Mouse (Mus musculus): ENCODE results near the gene Phospho1. TPM values are rescaled to one million over a fixed set of nuclear protein-coding genes. Genes with fewer than 3 reads are reported as not detected.
"Not testable (repeated sequence)": the region's sequence is repeated elsewhere in the genome, so short reads cannot be mapped to it uniquely, and the experiment has no call there.

Phospho1 gene
- polyA plus RNA-seq, 2 experiments: 2.5 to 35.5 TPM

DNA sequence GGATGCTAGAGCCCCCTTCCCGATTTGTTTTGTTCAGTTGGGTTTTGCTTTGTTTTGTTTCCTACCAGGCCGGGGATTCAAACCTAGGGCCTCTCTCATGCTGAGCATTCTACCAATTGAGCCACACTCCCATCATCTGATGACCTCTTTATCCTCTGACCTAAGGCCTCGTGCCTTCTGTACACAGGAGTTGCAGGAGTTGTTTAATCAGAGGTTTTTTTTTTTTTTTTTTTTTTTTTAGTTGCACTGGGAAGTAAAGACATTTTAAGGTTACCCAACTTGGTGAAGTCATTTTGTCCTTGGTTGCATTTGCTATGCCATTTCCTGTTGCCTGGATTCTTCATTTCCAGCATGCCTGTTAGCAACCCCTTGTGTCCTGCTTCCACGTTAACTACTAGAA lies 45.1 kb downstream of the Phospho1 start:
- H3K27me3 ChIP-seq (ENCODE audit: control insufficient read depth, insufficient read depth, low read length): no peaks in the 10 kb centered on the region; the same call in 1 of the 2 replicates
- H3K9ac ChIP-seq (ENCODE audit: low read depth, low read length, severe bottlenecking): no peak overlapping the region
- H3K27ac ChIP-seq (replicated peaks; ENCODE audit: low read depth, low read length): no peak overlapping the region
- 73% methylated on average over 4 of the region's 4 CpGs for WGBS
- no peak for DNase-seq (ENCODE audit: low spot score)
- no peak for ATAC-seq (ENCODE audit: low FRiP score, low read depth)
- no peak overlapping the region for H3K4me2 ChIP-seq (replicated peaks; ENCODE audit: low read depth, low read length, severe bottlenecking)
- no peak for TF ChIP-seq POLR2A (IDR thresholded peaks at IDR 0.05; ENCODE audit: borderline replicate concordance, extremely low read depth, insufficient read depth, insufficient read length)
- no peaks in the 10 kb centered on the region for H3K4me1 ChIP-seq (ENCODE audit: control insufficient read depth, insufficient read depth, low read length)
- H3K9me3 ChIP-seq (ENCODE audit: control insufficient read depth, low read length): no peaks in the 10 kb centered on the region
- H3K4me3 ChIP-seq (replicated peaks; ENCODE audit: low read length): no peak overlapping the region
- H3K36me3 ChIP-seq (ENCODE audit: control insufficient read depth, insufficient read depth, low read length): no peaks in the 10 kb centered on the region

DNA sequence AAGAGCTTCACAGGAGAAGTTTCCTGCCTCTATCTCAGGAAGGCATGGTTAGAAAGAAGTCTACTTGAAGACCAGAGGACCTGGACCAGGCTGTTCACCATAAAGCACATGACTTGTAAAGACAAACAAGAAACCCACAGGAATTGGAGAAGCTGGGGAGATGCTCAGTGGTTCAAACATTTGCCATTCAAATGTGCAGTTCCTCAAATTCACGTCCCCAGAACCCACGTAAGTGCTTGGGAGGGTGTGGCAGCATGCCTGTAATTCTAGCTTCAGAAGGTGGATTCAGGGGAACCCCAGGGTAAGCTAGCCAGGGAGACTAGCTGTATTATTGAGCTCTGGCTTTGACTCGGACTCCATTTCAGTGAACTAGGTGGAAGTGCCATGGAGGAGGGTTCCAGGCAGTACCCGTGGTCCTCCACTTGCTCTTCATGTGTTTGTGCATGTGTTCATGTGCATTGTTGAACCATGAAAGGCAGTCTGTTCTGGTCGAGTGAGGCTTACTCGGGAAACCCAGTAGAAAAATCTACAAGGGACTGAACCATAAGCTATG lies 45.7 kb downstream of the Phospho1 start:
- Histone ChIP-seq H3K4me3 (replicated peaks; ENCODE audit: low read length) (no peak overlapping the region), H3K27me3 (ENCODE audit: control insufficient read depth, insufficient read depth, low read length) (no peaks in the 10 kb centered on the region; the same call in 1 of the 2 replicates), H3K4me1 (ENCODE audit: control insufficient read depth, insufficient read depth, low read length) (no peaks in the 10 kb centered on the region), H3K9me3 (ENCODE audit: control insufficient read depth, low read length) (no peaks in the 10 kb centered on the region), H3K27ac (replicated peaks; ENCODE audit: low read depth, low read length) (no peak overlapping the region), H3K36me3 (ENCODE audit: control insufficient read depth, insufficient read depth, low read length) (no peaks in the 10 kb centered on the region), H3K4me2 (replicated peaks; ENCODE audit: low read depth, low read length, severe bottlenecking) (no peak overlapping the region), H3K9ac (ENCODE audit: low read depth, low read length, severe bottlenecking) (no peak overlapping the region)
- WGBS: 67% methylated on average over 6 of the region's 6 CpGs
- no peak for DNase-seq (ENCODE audit: low spot score)
- no peak for TF ChIP-seq POLR2A (IDR thresholded peaks at IDR 0.05; ENCODE audit: borderline replicate concordance, extremely low read depth, insufficient read depth, insufficient read length)
- no peak for ATAC-seq (ENCODE audit: low FRiP score, low read depth)

DNA sequence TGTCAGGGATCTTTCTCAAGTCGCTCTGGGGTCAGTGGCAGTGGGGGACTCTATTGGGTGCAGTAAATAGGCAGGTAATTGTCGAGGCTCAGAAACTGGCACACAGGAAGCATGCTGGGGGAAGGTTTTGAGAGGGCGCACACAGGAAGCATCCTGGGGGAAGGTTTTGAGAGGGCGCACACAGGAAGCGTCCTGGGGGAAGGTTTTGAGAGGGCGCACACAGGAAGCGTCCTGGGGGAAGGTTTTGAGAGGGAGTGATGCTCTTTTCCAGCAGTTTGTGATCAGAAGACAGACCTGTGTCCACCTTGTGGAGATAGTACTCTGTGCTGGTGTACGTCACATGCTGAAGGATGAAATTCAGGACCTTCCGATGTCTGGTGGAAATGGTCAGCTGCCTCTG lies 51.5 kb downstream of the Phospho1 start:
- 24% methylated on average over 9 of the region's 9 CpGs for WGBS
- no peaks in the 10 kb centered on the region; the same call in 1 of the 2 replicates for H3K27me3 ChIP-seq (ENCODE audit: control insufficient read depth, insufficient read depth, low read length)
- no peak overlapping the region for H3K4me3 ChIP-seq (replicated peaks; ENCODE audit: low read length)
- H3K4me2 ChIP-seq (replicated peaks; ENCODE audit: low read depth, low read length, severe bottlenecking): no peak overlapping the region
- no peak overlapping the region for H3K9ac ChIP-seq (ENCODE audit: low read depth, low read length, severe bottlenecking)
- no peak overlapping the region for H3K27ac ChIP-seq (replicated peaks; ENCODE audit: low read depth, low read length)
- H3K36me3 ChIP-seq (ENCODE audit: control insufficient read depth, insufficient read depth, low read length): no peaks in the 10 kb centered on the region
- ATAC-seq (ENCODE audit: low FRiP score, low read depth) (no peak), DNase-seq (ENCODE audit: low spot score) (no peak)
- no peak for TF ChIP-seq POLR2A (IDR thresholded peaks at IDR 0.05; ENCODE audit: borderline replicate concordance, extremely low read depth, insufficient read depth, insufficient read length)
- H3K4me1 ChIP-seq (ENCODE audit: control insufficient read depth, insufficient read depth, low read length): no peaks in the 10 kb centered on the region
- no peaks in the 10 kb centered on the region for H3K9me3 ChIP-seq (ENCODE audit: control insufficient read depth, low read length)

DNA sequence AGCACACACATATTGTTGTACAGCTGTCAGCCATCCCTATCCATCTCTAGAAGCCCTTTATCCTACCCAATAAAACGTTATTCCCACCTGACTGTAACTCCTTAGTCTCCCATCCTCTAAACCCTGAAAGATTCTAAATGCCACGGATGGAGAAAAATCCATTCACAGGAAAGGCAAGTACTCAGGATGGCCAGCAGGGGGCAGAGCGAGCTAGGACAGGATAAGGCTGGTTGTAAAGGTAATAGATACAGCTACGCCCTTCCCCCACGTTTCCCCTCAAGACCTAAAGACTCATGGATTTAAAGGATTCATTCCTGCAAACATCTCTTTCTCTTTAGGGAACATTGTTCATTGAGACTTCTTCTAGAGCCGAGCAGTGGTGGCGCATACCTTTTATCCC lies 52.0 kb downstream of the Phospho1 start:
- no peaks in the 10 kb centered on the region; the same call in 1 of the 2 replicates for H3K27me3 ChIP-seq (ENCODE audit: control insufficient read depth, insufficient read depth, low read length)
- H3K4me1 ChIP-seq (ENCODE audit: control insufficient read depth, insufficient read depth, low read length): no peaks in the 10 kb centered on the region
- WGBS: 21% methylated on average over 7 of the region's 7 CpGs
- H3K4me2 ChIP-seq (replicated peaks; ENCODE audit: low read depth, low read length, severe bottlenecking): no peak overlapping the region
- TF ChIP-seq POLR2A (IDR thresholded peaks at IDR 0.05; ENCODE audit: borderline replicate concordance, extremely low read depth, insufficient read depth, insufficient read length): no peak
- DNase-seq (ENCODE audit: low spot score): peak; percentile 78
- ATAC-seq (ENCODE audit: low FRiP score, low read depth): no peak
- H3K9ac ChIP-seq (ENCODE audit: low read depth, low read length, severe bottlenecking): no peak overlapping the region
- H3K4me3 ChIP-seq (replicated peaks; ENCODE audit: low read length): no peak overlapping the region
- no peaks in the 10 kb centered on the region for H3K36me3 ChIP-seq (ENCODE audit: control insufficient read depth, insufficient read depth, low read length)
- no peaks in the 10 kb centered on the region for H3K9me3 ChIP-seq (ENCODE audit: control insufficient read depth, low read length)
- no peak overlapping the region for H3K27ac ChIP-seq (replicated peaks; ENCODE audit: low read depth, low read length)

DNA sequence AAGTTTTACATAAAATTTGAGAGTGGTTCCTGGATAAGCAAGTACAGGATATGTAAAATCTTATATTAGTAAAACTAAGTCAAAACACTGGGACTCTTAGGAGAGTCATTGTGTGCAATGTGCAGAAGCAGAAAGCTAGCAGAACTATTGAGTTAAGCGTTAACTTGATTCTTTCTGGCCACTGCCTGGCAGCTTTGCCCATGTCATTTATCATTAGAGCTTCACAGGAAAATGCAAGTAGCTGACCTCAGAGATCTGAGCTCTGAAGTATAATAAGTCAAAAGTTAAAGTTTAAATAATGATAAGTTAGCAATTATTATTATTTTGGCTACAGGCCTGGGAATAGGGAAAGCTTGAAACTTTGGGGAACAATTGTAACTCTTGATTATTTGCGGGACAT lies 55.6 kb downstream of the Phospho1 start:
- not testable (repeated sequence) for H3K27me3 ChIP-seq (ENCODE audit: control insufficient read depth, insufficient read depth, low read length); H3K9ac ChIP-seq (ENCODE audit: low read depth, low read length, severe bottlenecking); H3K4me1 ChIP-seq (ENCODE audit: control insufficient read depth, insufficient read depth, low read length); H3K4me2 ChIP-seq (replicated peaks; ENCODE audit: low read depth, low read length, severe bottlenecking); H3K27ac ChIP-seq (replicated peaks; ENCODE audit: low read depth, low read length); DNase-seq (ENCODE audit: low spot score); H3K4me3 ChIP-seq (replicated peaks; ENCODE audit: low read length); H3K9me3 ChIP-seq (ENCODE audit: control insufficient read depth, low read length); ATAC-seq (ENCODE audit: low FRiP score, low read depth); H3K36me3 ChIP-seq (ENCODE audit: control insufficient read depth, insufficient read depth, low read length)
- 74% methylated on average over 2 of the region's 2 CpGs for WGBS

Other genes starting within 250 kb of the Phospho1 start
- 52.7 and 74.9 TPM in 2 replicates for gene Ngfr, start 236.8 kb upstream of the Phospho1 start, polyA plus RNA-seq (2012; rRNA removed)
- 30.4 and 32.3 TPM in 2 replicates for gene Ngfr, start 236.8 kb upstream of the Phospho1 start, polyA plus RNA-seq (2014; fragmentation: Nextera tagmentation; extraction: Ambion mirVana)
- 209 and 309 TPM in 2 replicates for gene Phb, start 157.5 kb upstream of the Phospho1 start, polyA plus RNA-seq (2012; rRNA removed)
- 226 and 227 TPM in 2 replicates for gene Phb, start 157.5 kb upstream of the Phospho1 start, polyA plus RNA-seq (2014; fragmentation: Nextera tagmentation; extraction: Ambion mirVana)
- 25.3 and 31.2 TPM in 2 replicates for gene Zfp652, start 111.8 kb upstream of the Phospho1 start, polyA plus RNA-seq (2012; rRNA removed)
- gene Zfp652, start 111.8 kb upstream of the Phospho1 start, polyA plus RNA-seq (2014; fragmentation: Nextera tagmentation; extraction: Ambion mirVana): 13.3 and 13.8 TPM in 2 replicates
- gene B130006D01Rik, start 100.9 kb upstream of the Phospho1 start, polyA plus RNA-seq (2012; rRNA removed): 0.34 and 0.46 TPM in 2 replicates
- gene B130006D01Rik, start 100.9 kb upstream of the Phospho1 start, polyA plus RNA-seq (2014; fragmentation: Nextera tagmentation; extraction: Ambion mirVana): 1.6 and 2.2 TPM in 2 replicates
- gene Gngt2, start 12.7 kb downstream of the Phospho1 start, polyA plus RNA-seq (2012; rRNA removed): 5.1 and 10.0 TPM in 2 replicates
- gene Gngt2, start 12.7 kb downstream of the Phospho1 start, polyA plus RNA-seq (2014; fragmentation: Nextera tagmentation; extraction: Ambion mirVana): 12.4 and 14.0 TPM in 2 replicates
- 7.8 and 11.9 TPM in 2 replicates for gene Abi3, start 18.0 kb downstream of the Phospho1 start, polyA plus RNA-seq (2012; rRNA removed)
- gene Abi3, start 18.0 kb downstream of the Phospho1 start, polyA plus RNA-seq (2014; fragmentation: Nextera tagmentation; extraction: Ambion mirVana): 2.5 and 5.5 TPM in 2 replicates
- gene B4galnt2, start 90.4 kb downstream of the Phospho1 start, polyA plus RNA-seq (2012; rRNA removed): 0.04 TPM in 1 of 2 replicates, not detected in the other
- gene B4galnt2, start 90.4 kb downstream of the Phospho1 start, polyA plus RNA-seq (2014; fragmentation: Nextera tagmentation; extraction: Ambion mirVana): not detected in 2 replicates
- 22.4 and 22.8 TPM in 2 replicates for gene Igf2bp1, start 181.4 kb downstream of the Phospho1 start, polyA plus RNA-seq (2012; rRNA removed)
- 26.7 and 35.7 TPM in 2 replicates for gene Igf2bp1, start 181.4 kb downstream of the Phospho1 start, polyA plus RNA-seq (2014; fragmentation: Nextera tagmentation; extraction: Ambion mirVana)
- gene Gip, start 200.0 kb downstream of the Phospho1 start, polyA plus RNA-seq (2012; rRNA removed): 0.18 TPM in 1 of 2 replicates, not detected in the other
- not detected in 2 replicates for gene Gip, start 200.0 kb downstream of the Phospho1 start, polyA plus RNA-seq (2014; fragmentation: Nextera tagmentation; extraction: Ambion mirVana)
- 30.5 and 41.6 TPM in 2 replicates for gene Snf8, start 210.4 kb downstream of the Phospho1 start, polyA plus RNA-seq (2012; rRNA removed)
- 39.4 and 40.0 TPM in 2 replicates for gene Snf8, start 210.4 kb downstream of the Phospho1 start, polyA plus RNA-seq (2014; fragmentation: Nextera tagmentation; extraction: Ambion mirVana)
- gene Ube2z, start 240.9 kb downstream of the Phospho1 start, polyA plus RNA-seq (2012; rRNA removed): 68.9 and 72.6 TPM in 2 replicates
- gene Ube2z, start 240.9 kb downstream of the Phospho1 start, polyA plus RNA-seq (2014; fragmentation: Nextera tagmentation; extraction: Ambion mirVana): 40.9 and 41.3 TPM in 2 replicates